Mouse (Mus musculus): ENCODE measurements around the gene Xylt1. TPM values are rescaled to one million over a fixed set of nuclear protein-coding genes. Genes with fewer than 3 reads are reported as not detected.
A peak's percentile ranks its signal among the peaks of the same experiment; 100 is the strongest.

Gene Xylt1
- polyA plus RNA-seq, 1 experiment from 2014 or later: 2.1 TPM

DNA sequence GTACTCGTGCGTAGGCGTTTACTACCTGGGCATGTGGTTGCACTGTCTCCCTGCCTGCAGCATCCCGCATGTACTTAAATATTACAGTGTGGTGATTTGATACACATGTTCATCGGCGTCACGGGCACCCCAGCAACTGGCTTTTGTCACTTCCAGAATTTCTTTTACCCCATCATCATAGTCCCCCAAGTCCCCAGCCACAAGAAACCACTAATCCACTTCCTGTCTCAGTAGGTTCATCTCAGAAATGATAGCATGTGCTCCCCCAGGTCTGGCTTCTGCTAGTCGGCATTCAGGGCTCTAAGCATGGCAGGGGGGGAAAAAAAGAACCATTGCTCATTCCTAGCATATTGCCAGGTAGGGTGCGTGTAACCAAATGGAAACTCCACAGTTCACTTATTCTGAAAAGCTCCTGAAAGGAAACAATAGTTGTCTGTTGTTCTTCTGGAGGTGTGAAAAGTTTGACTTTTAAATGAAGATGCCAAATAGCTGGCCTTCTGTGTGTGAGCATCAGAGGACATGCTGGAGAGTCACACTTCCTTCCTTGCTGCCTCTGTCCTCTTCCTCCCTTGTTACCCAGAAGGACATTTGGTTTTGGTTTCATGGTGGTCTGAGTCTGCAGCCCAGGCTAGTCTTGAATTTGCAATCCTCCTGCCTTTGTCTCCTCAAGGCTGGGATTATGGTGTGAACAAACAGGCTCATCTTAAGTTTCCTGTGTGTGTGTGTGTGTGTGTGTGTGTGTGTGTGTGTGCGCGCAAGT, 74.2 kb downstream of the Xylt1 start:
- Histone ChIP-seq H3K27me3 (ENCODE audit: control insufficient read depth, insufficient read depth, low read length) (no peaks in the 10 kb centered on the region), H3K36me3 (ENCODE audit: control insufficient read depth, insufficient read depth, low read length) (no peaks in the 10 kb centered on the region), H3K9ac (ENCODE audit: low read depth, low read length) (no peak overlapping the region), H3K4me3 (ENCODE audit: low read depth, low read length) (no peak overlapping the region), H3K4me1 (replicated peaks; ENCODE audit: control insufficient read depth, insufficient read depth, low read length) (no peaks in the 10 kb centered on the region), H3K27ac (ENCODE audit: low read depth, low read length) (no peak overlapping the region), H3K4me2 (replicated peaks; ENCODE audit: low read depth, low read length) (no peak overlapping the region), H3K9me3 (ENCODE audit: control insufficient read depth, low read length) (no peaks in the 10 kb centered on the region)
- 87% methylated on average over 11 of the region's 11 CpGs for WGBS
- DNase-seq (ENCODE audit: low spot score) (no peak), ATAC-seq (ENCODE audit: low FRiP score) (no peak)

DNA sequence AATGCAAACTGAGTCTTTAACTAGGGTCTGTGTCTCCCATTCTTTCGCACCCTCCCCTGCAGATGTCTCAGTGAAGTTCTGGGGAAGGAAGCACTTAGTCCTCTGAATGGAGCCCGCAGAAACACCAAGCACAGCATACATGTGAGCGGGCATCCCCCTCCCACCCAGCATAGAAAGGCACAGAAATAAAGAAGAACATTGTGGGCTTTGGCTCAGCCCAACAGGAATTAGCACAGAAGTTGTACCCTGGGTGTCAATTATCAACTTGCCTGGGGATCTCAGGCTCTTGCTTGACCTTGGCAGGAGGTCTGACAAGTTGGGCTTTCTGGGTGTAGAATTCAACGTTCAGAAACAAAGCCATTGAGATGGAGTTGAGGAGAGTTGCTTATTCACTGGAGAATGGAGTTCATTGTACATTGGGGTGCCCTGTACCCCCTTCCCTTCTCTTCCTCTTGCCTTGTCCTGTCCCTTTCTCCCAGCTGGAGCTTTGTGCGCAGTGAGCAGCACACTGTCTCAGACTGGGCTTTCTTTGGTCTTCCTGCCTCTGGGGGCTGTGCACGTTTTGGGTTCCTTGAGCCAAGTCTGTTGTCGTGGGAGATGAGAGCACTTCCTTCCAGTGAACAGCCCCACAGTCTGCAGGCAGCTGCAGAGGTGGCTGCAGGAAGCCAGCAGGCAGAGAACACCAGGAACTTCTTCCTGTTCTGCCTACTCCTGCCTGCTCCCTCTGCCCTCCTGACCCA, 81.6 kb downstream of the Xylt1 start:
- no peak overlapping the region for H3K4me2 ChIP-seq (replicated peaks; ENCODE audit: low read depth, low read length)
- H3K4me1 ChIP-seq (replicated peaks; ENCODE audit: control insufficient read depth, insufficient read depth, low read length): no peaks in the 10 kb centered on the region
- no peaks in the 10 kb centered on the region for H3K9me3 ChIP-seq (ENCODE audit: control insufficient read depth, low read length)
- H3K27me3 ChIP-seq (ENCODE audit: control insufficient read depth, insufficient read depth, low read length): no peaks in the 10 kb centered on the region
- H3K36me3 ChIP-seq (ENCODE audit: control insufficient read depth, insufficient read depth, low read length): no peaks in the 10 kb centered on the region
- ATAC-seq (ENCODE audit: low FRiP score): no peak
- WGBS: 56% methylated on average over 7 of the region's 7 CpGs
- H3K27ac ChIP-seq (ENCODE audit: low read depth, low read length): no peak overlapping the region
- no peak for DNase-seq (ENCODE audit: low spot score)
- no peak overlapping the region for H3K9ac ChIP-seq (ENCODE audit: low read depth, low read length)
- no peak overlapping the region for H3K4me3 ChIP-seq (ENCODE audit: low read depth, low read length)

DNA sequence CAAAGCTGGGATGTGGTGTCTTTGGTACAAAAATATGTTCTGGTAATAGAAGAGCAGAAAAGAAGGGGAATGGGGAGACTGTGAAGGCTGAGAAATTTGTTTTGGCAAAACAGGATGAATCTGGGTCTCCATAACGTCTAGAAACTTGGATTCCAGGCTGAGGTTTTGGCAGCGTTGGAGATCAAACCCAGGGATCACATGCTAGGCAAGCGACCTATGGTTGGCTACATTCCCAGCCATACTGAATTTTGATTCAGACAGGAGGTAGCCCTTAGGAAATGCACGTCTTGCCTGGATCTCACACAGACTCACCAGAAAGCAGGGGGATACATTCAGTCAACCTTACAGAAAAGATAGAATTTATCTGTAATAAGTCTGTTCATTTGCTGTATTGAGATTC, 84.2 kb downstream of the Xylt1 start:
- no peak overlapping the region for H3K9ac ChIP-seq (ENCODE audit: low read depth, low read length)
- no peaks in the 10 kb centered on the region for H3K4me1 ChIP-seq (replicated peaks; ENCODE audit: control insufficient read depth, insufficient read depth, low read length)
- H3K27me3 ChIP-seq (ENCODE audit: control insufficient read depth, insufficient read depth, low read length): no peaks in the 10 kb centered on the region
- no peak overlapping the region for H3K4me2 ChIP-seq (replicated peaks; ENCODE audit: low read depth, low read length)
- no peak overlapping the region for H3K27ac ChIP-seq (ENCODE audit: low read depth, low read length)
- 85% methylated on average over 4 of the region's 4 CpGs for WGBS
- DNase-seq (ENCODE audit: low spot score) (no peak), ATAC-seq (ENCODE audit: low FRiP score) (no peak)
- H3K9me3 ChIP-seq (ENCODE audit: control insufficient read depth, low read length): no peaks in the 10 kb centered on the region
- no peak overlapping the region for H3K4me3 ChIP-seq (ENCODE audit: low read depth, low read length)
- no peaks in the 10 kb centered on the region for H3K36me3 ChIP-seq (ENCODE audit: control insufficient read depth, insufficient read depth, low read length)

DNA sequence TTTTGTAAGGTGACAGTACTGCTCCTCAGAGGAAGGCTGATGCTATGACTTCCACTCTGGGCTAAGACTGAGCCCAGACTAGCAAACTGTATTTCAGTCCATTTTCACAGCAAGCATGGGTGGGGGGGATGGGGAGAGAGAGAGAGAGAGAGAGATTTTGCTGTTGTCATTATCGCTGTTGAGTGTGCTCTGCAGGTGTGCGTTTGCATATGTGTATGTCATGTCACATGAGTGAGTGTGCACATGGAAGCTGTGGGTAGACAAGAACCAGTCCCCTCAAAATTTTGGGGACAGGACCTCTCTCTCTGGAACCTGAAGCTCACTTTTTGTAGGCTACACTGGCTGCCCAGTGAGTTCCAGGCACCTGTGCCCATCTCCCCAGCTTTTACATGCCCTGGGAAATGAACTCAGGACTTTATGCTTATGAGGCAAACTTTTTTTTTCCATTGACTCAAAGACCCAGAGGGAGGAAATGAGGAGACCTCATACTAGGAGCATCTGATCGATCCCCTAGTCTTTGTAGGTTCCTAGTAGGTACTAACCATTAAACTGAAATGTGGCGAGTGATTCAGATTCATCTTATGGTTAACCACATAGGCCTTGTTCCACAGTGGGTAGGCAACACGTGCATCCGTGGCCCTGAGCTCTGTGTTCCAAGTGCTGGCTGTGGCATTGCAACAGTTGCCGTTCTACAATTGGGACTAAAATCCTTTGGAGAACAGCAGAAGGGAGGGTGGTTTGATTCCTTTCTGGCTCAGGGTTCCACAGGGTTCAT, 85.4 kb downstream of the Xylt1 start:
- 91% methylated on average over 7 of the region's 7 CpGs for WGBS
- Histone ChIP-seq H3K27ac (ENCODE audit: low read depth, low read length) (no peak overlapping the region), H3K4me1 (replicated peaks; ENCODE audit: control insufficient read depth, insufficient read depth, low read length) (no peaks in the 10 kb centered on the region), H3K9ac (ENCODE audit: low read depth, low read length) (no peak overlapping the region), H3K4me2 (replicated peaks; ENCODE audit: low read depth, low read length) (no peak overlapping the region), H3K27me3 (ENCODE audit: control insufficient read depth, insufficient read depth, low read length) (no peaks in the 10 kb centered on the region), H3K36me3 (ENCODE audit: control insufficient read depth, insufficient read depth, low read length) (no peaks in the 10 kb centered on the region), H3K9me3 (ENCODE audit: control insufficient read depth, low read length) (no peaks in the 10 kb centered on the region), H3K4me3 (ENCODE audit: low read depth, low read length) (no peak overlapping the region)
- DNase-seq (ENCODE audit: low spot score) (no peak), ATAC-seq (ENCODE audit: low FRiP score) (no peak)

DNA sequence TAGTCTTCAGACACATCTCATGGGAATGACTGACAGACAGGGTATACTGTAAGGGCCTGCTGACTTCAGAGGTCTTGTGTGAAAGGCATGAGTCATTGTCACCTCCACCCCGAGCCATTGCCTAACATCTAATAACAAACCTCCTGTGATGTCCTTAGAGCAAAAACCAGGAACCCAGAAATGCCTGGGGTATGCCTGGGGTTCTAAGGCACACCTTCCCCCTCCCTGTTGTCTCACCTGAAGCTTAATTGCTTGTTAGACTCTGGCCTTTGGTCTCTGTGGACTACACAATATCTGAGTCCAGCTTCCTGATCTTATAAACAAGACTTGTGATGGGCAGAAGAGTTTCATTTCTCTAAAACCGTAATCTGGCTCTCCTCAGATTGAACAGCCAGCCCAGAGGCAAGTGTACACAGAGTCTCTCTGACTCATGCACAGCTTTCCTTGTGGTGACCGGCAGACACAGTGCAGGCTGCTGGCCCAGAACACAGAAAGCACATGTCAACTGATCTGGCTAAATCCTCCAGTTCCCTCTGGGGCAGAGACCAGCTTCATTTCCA, 89.5 kb downstream of the Xylt1 start:
- 85% methylated on average over 3 of the region's 3 CpGs for WGBS
- H3K36me3 ChIP-seq (ENCODE audit: control insufficient read depth, insufficient read depth, low read length): no peaks in the 10 kb centered on the region
- ATAC-seq (ENCODE audit: low FRiP score) (no peak), DNase-seq (ENCODE audit: low spot score) (no peak)
- no peak overlapping the region for H3K27ac ChIP-seq (ENCODE audit: low read depth, low read length)
- H3K9ac ChIP-seq (ENCODE audit: low read depth, low read length): no peak overlapping the region
- no peak overlapping the region for H3K4me3 ChIP-seq (ENCODE audit: low read depth, low read length)
- H3K27me3 ChIP-seq (ENCODE audit: control insufficient read depth, insufficient read depth, low read length): no peaks in the 10 kb centered on the region
- H3K4me2 ChIP-seq (replicated peaks; ENCODE audit: low read depth, low read length): no peak overlapping the region
- peaks cover 15% of the 10 kb centered on the region for H3K4me1 ChIP-seq (replicated peaks; ENCODE audit: control insufficient read depth, insufficient read depth, low read length)
- H3K9me3 ChIP-seq (ENCODE audit: control insufficient read depth, low read length): no peaks in the 10 kb centered on the region

DNA sequence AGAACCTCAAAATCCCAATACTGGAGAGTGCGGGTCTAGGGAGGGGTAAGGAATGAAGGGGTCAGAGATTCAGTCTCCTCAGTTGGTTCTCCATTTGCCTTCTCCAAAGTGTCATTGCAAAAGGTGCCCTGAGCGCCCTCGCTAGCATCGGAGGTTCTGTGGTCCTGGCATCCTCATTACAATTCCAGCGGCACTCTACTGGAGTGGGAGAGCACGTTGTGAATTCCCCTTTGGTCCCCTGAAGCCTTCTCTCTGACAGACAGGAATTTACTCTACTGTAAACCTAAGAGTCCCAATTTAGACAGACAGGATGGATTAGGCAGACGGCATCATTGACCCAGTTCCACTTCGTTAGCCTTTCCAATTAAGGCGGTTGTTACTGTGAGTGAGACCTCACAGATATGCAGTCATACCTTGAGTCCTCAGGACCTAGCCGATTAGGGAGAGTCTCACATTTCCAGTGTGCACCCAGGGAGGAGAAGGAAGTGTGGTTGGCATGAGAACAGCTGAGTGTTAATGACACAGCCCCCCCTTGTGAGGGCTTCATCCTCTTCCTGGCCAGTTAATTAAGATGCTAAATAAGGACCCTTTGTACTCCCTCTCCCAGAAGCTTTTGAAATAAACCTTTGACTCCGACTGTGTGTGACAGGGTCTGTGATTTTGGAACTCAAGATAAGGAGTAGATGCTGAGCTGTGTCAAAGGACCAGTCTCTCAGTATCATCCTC, 91.4 kb downstream of the Xylt1 start:
- peak; percentile 52; the same call in 1 of the 2 replicates for ATAC-seq (ENCODE audit: low FRiP score)
- DNase-seq (ENCODE audit: low spot score): peak; percentile 24
- no peaks in the 10 kb centered on the region for H3K9me3 ChIP-seq (ENCODE audit: control insufficient read depth, low read length)
- no peak overlapping the region for H3K27ac ChIP-seq (ENCODE audit: low read depth, low read length)
- H3K27me3 ChIP-seq (ENCODE audit: control insufficient read depth, insufficient read depth, low read length): no peaks in the 10 kb centered on the region
- H3K36me3 ChIP-seq (ENCODE audit: control insufficient read depth, insufficient read depth, low read length): no peaks in the 10 kb centered on the region
- no peak overlapping the region for H3K9ac ChIP-seq (ENCODE audit: low read depth, low read length)
- H3K4me1 ChIP-seq (replicated peaks; ENCODE audit: control insufficient read depth, insufficient read depth, low read length): peaks cover 15% of the 10 kb centered on the region
- H3K4me2 ChIP-seq (replicated peaks; ENCODE audit: low read depth, low read length): 0 out of 2 replicates have a peak overlapping the region, but pooled peaks have one; percentile 7
- WGBS: 41% methylated on average over 11 of the region's 11 CpGs
- no peak overlapping the region for H3K4me3 ChIP-seq (ENCODE audit: low read depth, low read length)

DNA sequence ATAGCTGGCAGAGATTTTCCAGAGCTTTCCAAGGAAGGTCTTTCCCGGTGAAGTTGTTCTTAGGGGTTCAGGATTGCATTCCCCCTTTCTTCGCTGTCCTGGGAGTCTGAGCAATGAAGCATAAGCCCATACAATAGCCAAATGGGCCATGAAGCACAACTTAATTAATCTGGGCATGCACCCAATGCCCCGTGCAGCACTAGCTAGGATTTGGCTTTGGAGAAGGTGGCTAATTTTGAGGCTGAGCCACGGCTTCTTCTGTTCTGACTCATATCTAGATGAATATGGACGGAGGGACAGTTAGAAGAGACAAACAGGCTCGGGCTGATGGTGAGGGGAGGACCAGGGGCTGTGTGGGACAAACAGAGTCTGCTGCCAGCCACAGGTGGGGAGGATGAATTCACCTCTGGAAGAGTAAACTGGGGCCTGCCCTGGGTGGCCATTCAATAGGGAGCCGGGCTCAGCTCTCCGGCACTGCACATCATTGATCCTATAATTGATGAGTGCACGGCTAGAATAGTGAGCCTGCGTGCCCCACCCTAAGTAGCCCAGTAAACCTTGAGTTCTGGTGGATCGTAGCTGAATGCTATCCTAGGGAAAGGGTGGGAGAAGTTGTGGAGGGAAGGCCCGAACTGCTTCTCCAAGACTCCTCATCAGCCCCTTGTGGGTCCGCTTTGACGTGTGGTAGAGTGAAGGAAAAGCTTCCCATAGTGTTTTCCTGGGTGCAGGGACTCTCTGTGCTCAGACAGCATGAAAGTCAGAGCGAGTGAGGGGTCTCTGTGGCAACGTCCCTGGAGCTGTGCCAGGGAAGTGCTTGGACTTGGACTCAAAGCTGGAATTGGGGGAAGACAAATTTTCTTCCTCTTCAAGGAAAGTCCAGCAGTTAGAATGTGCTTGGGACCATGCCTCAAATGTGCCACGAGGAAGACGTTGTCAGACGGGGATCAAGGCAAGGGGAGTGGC, 92.3 kb downstream of the Xylt1 start:
- Histone ChIP-seq H3K4me1 (replicated peaks; ENCODE audit: control insufficient read depth, insufficient read depth, low read length) (peaks cover 15% of the 10 kb centered on the region), H3K27me3 (ENCODE audit: control insufficient read depth, insufficient read depth, low read length) (no peaks in the 10 kb centered on the region), H3K36me3 (ENCODE audit: control insufficient read depth, insufficient read depth, low read length) (no peaks in the 10 kb centered on the region), H3K4me2 (replicated peaks; ENCODE audit: low read depth, low read length) (no peak overlapping the region), H3K27ac (ENCODE audit: low read depth, low read length) (no peak overlapping the region), H3K9ac (ENCODE audit: low read depth, low read length) (no peak overlapping the region), H3K4me3 (ENCODE audit: low read depth, low read length) (no peak overlapping the region), H3K9me3 (ENCODE audit: control insufficient read depth, low read length) (no peaks in the 10 kb centered on the region)
- peak; percentile 14 for DNase-seq (ENCODE audit: low spot score)
- no peak for ATAC-seq (ENCODE audit: low FRiP score)
- 35% methylated on average over 19 of the region's 19 CpGs for WGBS

Data from hindbrain, embryonic 11.5 days (tissue).